Mouse (Mus musculus): ENCODE measurements around the gene Slc44a3.

- TF ChIP-seq POLR2A (IDR thresholded peaks at IDR 0.05; ENCODE audit: borderline replicate concordance, extremely low read depth, insufficient read depth, insufficient read length, poor library complexity, severe bottlenecking) (no peak), CTCF (IDR thresholded peaks at IDR 0.05; ENCODE audit: borderline replicate concordance, extremely low read depth, insufficient read depth, insufficient read length) (no peak)
Measured at GRCm38 (mm10) chr3:121489462-121490118, 42.6 kb downstream of the Slc44a3 start.
